ENCODE assay signal across 8 mouse cellular contexts in genomic region chr11:114684627-114685373, GRCm38 (mm10). TPM values are rescaled to one million over a fixed set of nuclear protein-coding genes. Genes with fewer than 3 reads are reported as not detected.
DNase-seq lines count a peak whose midpoint lies in the region; ATAC-seq and TF ChIP-seq lines count a peak whose summit lies in the region.

No protein-coding gene starts in this region.

- no peaks in the 10 kb centered on the region for H3K36me3 ChIP-seq in forebrain, embryonic 11.5 days (ENCODE audit: control insufficient read depth, insufficient read depth, low read length)

- no peaks in the 10 kb centered on the region for H3K9me3 ChIP-seq in forebrain, embryonic 11.5 days (ENCODE audit: control insufficient read depth, low read length)

- no peak for TF ChIP-seq CTCF in lung, adult 2 months (IDR thresholded peaks at IDR 0.05; ENCODE audit: insufficient read depth, low read length)

- no peak overlapping the region for H3K4me3 ChIP-seq in lung, adult 2 months (replicated peaks; ENCODE audit: extremely low read depth, low read depth, low read length)
- H3K4me3 ChIP-seq in forebrain, embryonic 11.5 days (ENCODE audit: low read depth, low read length), result no peak overlapping the region

- H3K27me3 ChIP-seq in forebrain, embryonic 11.5 days (ENCODE audit: control insufficient read depth, insufficient read depth, low read length), result no peaks in the 10 kb centered on the region

- H3K4me1 ChIP-seq in lung, adult 2 months (ENCODE audit: control insufficient read depth, insufficient read depth, low read length), result peaks cover under 1% of the 10 kb centered on the region; the same call in 1 of the 2 replicates
- H3K4me1 ChIP-seq in forebrain, embryonic 11.5 days (replicated peaks; ENCODE audit: control insufficient read depth, insufficient read depth, low read length), result 0 out of 2 replicates have a peak, but pooled peaks cover 2% of the 10 kb centered on the region

- 69% methylated on average over 14 of the region's 14 CpGs for WGBS in lung, adult 2 months
- WGBS in forebrain, embryonic 11.5 days, result 84% methylated on average over 14 of the region's 14 CpGs

- TF ChIP-seq POLR2A in lung, adult 2 months (IDR thresholded peaks at IDR 0.05; ENCODE audit: borderline replicate concordance, extremely low read depth, low read depth, low read length), result no peak

- peak; percentile 15 to 22 for DNase-seq in lung, adult 18-20 months
- no peak for DNase-seq in lung, adult 2 months
- DNase-seq in cerebellum, postnatal 14 days, result peak; percentile 99 to 100
- peak; percentile 86 to 92 for DNase-seq in kidney, postnatal 36 days
- DNase-seq in retina, postnatal 1 day, result peak; percentile 92
- DNase-seq in forebrain, embryonic 11.5 days (ENCODE audit: low spot score), result no peak
- no peak for DNase-seq in frontal cortex, postnatal 10 days (ENCODE audit: low spot score in 2 of 2)
- DNase-seq in right cerebral cortex, adult 2 months (ENCODE audit: low spot score in 2 of 2), result no peak

- H3K9ac ChIP-seq in forebrain, embryonic 11.5 days (ENCODE audit: low read length), result no peak overlapping the region

- no peak overlapping the region for H3K4me2 ChIP-seq in forebrain, embryonic 11.5 days (ENCODE audit: low read depth, low read length, severe bottlenecking)

- H3K27ac ChIP-seq in forebrain, embryonic 11.5 days (ENCODE audit: low read depth, low read length), result no peak overlapping the region

- ATAC-seq in forebrain, embryonic 11.5 days (replicated peaks; ENCODE audit: low FRiP score), result no peak; the same call in 1 of the 2 replicates

RNA-seq across cellular contexts. Expression of gene Ttyh2, which starts 9.6 kb away (rescaled TPM):
- 19.0 and 20.8 TPM in 2 replicates for polyA plus RNA-seq in lung, adult 2 months (2012; rRNA removed)
- polyA plus RNA-seq in forebrain, embryonic 11.5 days (2014; fragmentation: Nextera tagmentation; extraction: Ambion mirVana), result 10.5 and 11.7 TPM in 2 replicates

RNA-seq across cellular contexts. Expression of gene Rpl38, which starts 16.5 kb away (rescaled TPM):
- polyA plus RNA-seq in lung, adult 2 months (2012; rRNA removed), result 390 and 404 TPM in 2 replicates
- polyA plus RNA-seq in forebrain, embryonic 11.5 days (2014; fragmentation: Nextera tagmentation; extraction: Ambion mirVana), result 852 and 943 TPM in 2 replicates

RNA-seq across cellular contexts. Expression of gene Dnaic2, which starts 42.4 kb away (rescaled TPM):
- 10.5 and 13.3 TPM in 2 replicates for polyA plus RNA-seq in lung, adult 2 months (2012; rRNA removed)
- 0.96 and 1.1 TPM in 2 replicates for polyA plus RNA-seq in forebrain, embryonic 11.5 days (2014; fragmentation: Nextera tagmentation; extraction: Ambion mirVana)

Comparison
In these comparisons a context has a peak if more than half of its experiments do, and no peak if none do; other contexts are left out.
1. DNase-seq: peak in lung, adult 18-20 months (2 of 2), cerebellum, postnatal 14 days (2 of 2), kidney, postnatal 36 days (2 of 2) and retina, postnatal 1 day (single experiment); none in lung, adult 2 months (single experiment), forebrain, embryonic 11.5 days (single experiment), frontal cortex, postnatal 10 days (0 of 2) and right cerebral cortex, adult 2 months (0 of 2).